ENCODE assay signal across 17 mouse cellular contexts in genomic region chr5:118494649-118495477, GRCm38 (mm10).
DNase-seq lines count a peak whose midpoint lies in the region; ATAC-seq and TF ChIP-seq lines count a peak whose summit lies in the region.
"Had no signal": no experiment of that assay in that cellular context is flagged by ENCODE, and none has a peak within 500 bp of the region (broad histone marks: within the 10 kb centered on the region; RNA-seq: fewer than 3 reads in every experiment).

No protein-coding gene starts in this region.

- 0 out of 2 replicates have a peak, but pooled peaks have one; percentile 10 for ATAC-seq in erythroblast, adult 5-6 weeks (replicated peaks; ENCODE audit: low FRiP score, poor library complexity, severe bottlenecking)
- peak; percentile 71 for ATAC-seq in liver, embryonic 16.5 days (ENCODE audit: low read depth)
- no peak for ATAC-seq in intestine, embryonic 16.5 days

- 36% methylated on average over 7 of the region's 7 CpGs for WGBS in liver, embryonic 16.5 days (ENCODE audit: insufficient replicate concordance)
- WGBS in intestine, embryonic 16.5 days = 71% methylated on average over 7 of the region's 7 CpGs

- 0 out of 2 replicates have a peak overlapping the region, but pooled peaks have one; percentile 5 for H3K4me3 ChIP-seq in E14TG2a.4 (replicated peaks; ENCODE audit: low read length)
- H3K4me3 ChIP-seq in liver, embryonic 16.5 days (ENCODE audit: low read depth, low read length) = no peak overlapping the region
- H3K4me3 ChIP-seq in intestine, embryonic 16.5 days (ENCODE audit: low read length) = no peak overlapping the region
- H3K4me3 ChIP-seq: heart, embryonic 15.5 days; lung, embryonic 15.5 days; neural tube, embryonic 15.5 days had no signal

- peak overlapping the region; percentile 2 for H3K27ac ChIP-seq in liver, embryonic 16.5 days (ENCODE audit: low read length)
- no peak overlapping the region for H3K27ac ChIP-seq in intestine, embryonic 16.5 days (ENCODE audit: low read length)
- H3K27ac ChIP-seq: heart, embryonic 15.5 days; lung, embryonic 15.5 days; neural tube, embryonic 15.5 days had no signal

- peaks cover 9% of the 10 kb centered on the region for H3K9me3 ChIP-seq in E14TG2a.4 (ENCODE audit: low read length)
- H3K9me3 ChIP-seq in liver, embryonic 16.5 days (replicated peaks; ENCODE audit: control insufficient read depth, low read length) = peaks cover 17% of the 10 kb centered on the region
- H3K9me3 ChIP-seq in intestine, embryonic 16.5 days (ENCODE audit: control insufficient read depth, low read length) = no peaks in the 10 kb centered on the region
- H3K9me3 ChIP-seq: heart, embryonic 15.5 days; lung, embryonic 15.5 days; neural tube, embryonic 15.5 days had no signal

- no peak overlapping the region for H3K4me2 ChIP-seq in liver, embryonic 16.5 days (ENCODE audit: low read depth, low read length)
- no peak overlapping the region for H3K4me2 ChIP-seq in intestine, embryonic 16.5 days (ENCODE audit: low read depth, low read length)
- H3K4me2 ChIP-seq: heart, embryonic 15.5 days; lung, embryonic 15.5 days; midbrain, embryonic 11.5 days; neural tube, embryonic 15.5 days had no signal

- 0 out of 2 replicates have a peak overlapping the region, but pooled peaks have one; percentile 23 for H3K9ac ChIP-seq in liver, embryonic 16.5 days (ENCODE audit: low read depth, low read length)
- H3K9ac ChIP-seq in intestine, embryonic 16.5 days (ENCODE audit: low read depth, low read length) = no peak overlapping the region
- H3K9ac ChIP-seq: heart, embryonic 15.5 days; lung, embryonic 15.5 days; neural tube, embryonic 15.5 days had no signal

- H3K36me3 ChIP-seq in E14TG2a.4 (ENCODE audit: insufficient read depth, low read length) = no peaks in the 10 kb centered on the region
- peaks cover 5% of the 10 kb centered on the region for H3K36me3 ChIP-seq in liver, embryonic 16.5 days (ENCODE audit: control insufficient read depth, insufficient read depth)
- no peaks in the 10 kb centered on the region for H3K36me3 ChIP-seq in intestine, embryonic 16.5 days (ENCODE audit: control insufficient read depth, insufficient read depth, low read length)
- H3K36me3 ChIP-seq: heart, embryonic 15.5 days; lung, embryonic 15.5 days; neural tube, embryonic 15.5 days had no signal

- no peak for TF ChIP-seq CTCF in E14TG2a.4 (conservative IDR thresholded peaks at IDR 0.05; ENCODE audit: low read length)

- no peaks in the 10 kb centered on the region for H3K27me3 ChIP-seq in E14TG2a.4 (ENCODE audit: insufficient read depth, low read length)
- H3K27me3 ChIP-seq in liver, embryonic 16.5 days (ENCODE audit: control insufficient read depth, insufficient read depth, low read depth, low read length) = no peaks in the 10 kb centered on the region
- no peaks in the 10 kb centered on the region for H3K27me3 ChIP-seq in intestine, embryonic 16.5 days (replicated peaks; ENCODE audit: control insufficient read depth, insufficient read depth, low read length)
- H3K27me3 ChIP-seq: heart, embryonic 15.5 days; lung, embryonic 15.5 days; neural tube, embryonic 15.5 days had no signal

- DNase-seq in A20 (ENCODE audit: low read depth, low spot score) = peak; percentile 15
- DNase-seq in layer of hippocampus, postnatal 36 days = no peak
- DNase-seq in kidney, adult 18-20 months = no peak
- DNase-seq in urinary bladder, postnatal 10 days (ENCODE audit: low spot score) = no peak
- DNase-seq: cerebellum, adult 2 months; embryo, embryonic 11 days; kidney, postnatal 10 days; right cerebral cortex, adult 18-20 months; thymus, postnatal 14 days had no signal

- H3K4me1 ChIP-seq in E14TG2a.4 (replicated peaks; ENCODE audit: low read depth, low read length) = peaks cover 76% of the 10 kb centered on the region
- H3K4me1 ChIP-seq in liver, embryonic 16.5 days (ENCODE audit: control insufficient read depth, low read depth, low read length) = peaks cover 23% of the 10 kb centered on the region
- H3K4me1 ChIP-seq in intestine, embryonic 16.5 days (ENCODE audit: control insufficient read depth, insufficient read depth, low read length) = no peaks in the 10 kb centered on the region
